Mouse (Mus musculus) neural tube, embryonic 15.5 days (tissue): Measurements from ENCODE around the gene Fgfr2. TPM values are rescaled to one million over a fixed set of nuclear protein-coding genes. Genes with fewer than 3 reads are reported as not detected.

Source experiments
- ATAC-seq: fragments of 200-750 bp; cut with Nextera tagmentation; 2 replicates; pipeline ENCODE4 v1.8.0; 2017; ENCODE audit warnings: mild to moderate bottlenecking, moderate TSS enrichment, moderate library complexity; ENCODE audit not compliant: low FRiP score
- H3K27ac ChIP-seq: fragments of 300-500 bp; sonication (generic); replicated peaks from 2 replicates; pipeline ENCODE4 v1.5.1; 2015; ENCODE audit warnings: mild to moderate bottlenecking, inconsistent platforms
- H3K27me3 ChIP-seq: fragments of 300-500 bp; sonication (generic); replicated peaks from 2 replicates; pipeline ENCODE4 v1.6.1; 2015; ENCODE audit warnings: inconsistent platforms
- H3K36me3 ChIP-seq: fragments of 300-500 bp; sonication (generic); 2 replicates; pipeline ENCODE4 v1.6.1; 2015; ENCODE audit warnings: inconsistent platforms
- H3K4me1 ChIP-seq: fragments of 300-500 bp; sonication (generic); 2 replicates; pipeline ENCODE4 v1.6.1; 2015; ENCODE audit warnings: inconsistent platforms
- H3K4me2 ChIP-seq: fragments of 300-500 bp; sonication (generic); 2 replicates; pipeline ENCODE4 v1.6.1; 2015; ENCODE audit warnings: inconsistent platforms, mild to moderate bottlenecking, moderate library complexity
- H3K4me3 ChIP-seq: fragments of 300-500 bp; sonication (generic); replicated peaks from 2 replicates; pipeline ENCODE4 v1.5.1; 2015; ENCODE audit warnings: mild to moderate bottlenecking, inconsistent platforms
- H3K9ac ChIP-seq: fragments of 300-500 bp; sonication (generic); replicated peaks from 2 replicates; pipeline ENCODE4 v1.6.1; 2015; ENCODE audit warnings: mild to moderate bottlenecking, inconsistent platforms
- H3K9me3 ChIP-seq: fragments of 300-500 bp; sonication (generic); replicated peaks from 2 replicates; pipeline ENCODE4 v1.6.1; 2016; ENCODE audit warnings: inconsistent platforms
- WGBS: fragments of 180-500 bp; shearing (Covaris S2); methylation state at CpG from one replicate; pipeline ENCODE4 v1.1.7; 2015; ENCODE audit warnings: mixed read lengths; 5-methylcytosine and 5-hydroxymethylcytosine counted together
- polyA plus RNA-seq: library from polyadenylated mRNA; unstranded; fragments of >200 nt; fragmentation: Nextera tagmentation; extraction: Ambion mirVana; gene quantifications from 2 replicates; pipeline ENCODE4 v1.2.1, GENCODE M21; 2015

The Fgfr2 gene
- polyA plus RNA-seq, 1 experiment from 2014 or later: 21.2 TPM

- Histone ChIP-seq H3K4me1 (no peaks in the 10 kb centered on the region; the same call in 1 of the 2 replicates), H3K27me3 (no peaks in the 10 kb centered on the region), H3K9me3 (no peaks in the 10 kb centered on the region), H3K9ac (no peak overlapping the region), H3K27ac (no peak overlapping the region), H3K4me3 (no peak overlapping the region), H3K4me2 (no peak overlapping the region), H3K36me3 (no peaks in the 10 kb centered on the region; the same call in 1 of the 2 replicates)
- WGBS: 88% methylated on average over 5 of the region's 5 CpGs
- no peak for ATAC-seq
These were observed 232.9 kb downstream of the Fgfr2 start for GRCm38 (mm10) chr7:132890201-132890600.

- Histone ChIP-seq H3K9ac (no peak overlapping the region), H3K4me1 (no peaks in the 10 kb centered on the region), H3K27me3 (no peaks in the 10 kb centered on the region), H3K36me3 (peaks cover 1% of the 10 kb centered on the region), H3K27ac (no peak overlapping the region), H3K4me2 (no peak overlapping the region), H3K9me3 (no peaks in the 10 kb centered on the region), H3K4me3 (no peak overlapping the region)
- ATAC-seq: no peak
- WGBS: 96% methylated on average over 8 of the region's 8 CpGs
These were observed 233.5 kb downstream of the Fgfr2 start for GRCm38 (mm10) chr7:132889691-132890090.

DNA sequence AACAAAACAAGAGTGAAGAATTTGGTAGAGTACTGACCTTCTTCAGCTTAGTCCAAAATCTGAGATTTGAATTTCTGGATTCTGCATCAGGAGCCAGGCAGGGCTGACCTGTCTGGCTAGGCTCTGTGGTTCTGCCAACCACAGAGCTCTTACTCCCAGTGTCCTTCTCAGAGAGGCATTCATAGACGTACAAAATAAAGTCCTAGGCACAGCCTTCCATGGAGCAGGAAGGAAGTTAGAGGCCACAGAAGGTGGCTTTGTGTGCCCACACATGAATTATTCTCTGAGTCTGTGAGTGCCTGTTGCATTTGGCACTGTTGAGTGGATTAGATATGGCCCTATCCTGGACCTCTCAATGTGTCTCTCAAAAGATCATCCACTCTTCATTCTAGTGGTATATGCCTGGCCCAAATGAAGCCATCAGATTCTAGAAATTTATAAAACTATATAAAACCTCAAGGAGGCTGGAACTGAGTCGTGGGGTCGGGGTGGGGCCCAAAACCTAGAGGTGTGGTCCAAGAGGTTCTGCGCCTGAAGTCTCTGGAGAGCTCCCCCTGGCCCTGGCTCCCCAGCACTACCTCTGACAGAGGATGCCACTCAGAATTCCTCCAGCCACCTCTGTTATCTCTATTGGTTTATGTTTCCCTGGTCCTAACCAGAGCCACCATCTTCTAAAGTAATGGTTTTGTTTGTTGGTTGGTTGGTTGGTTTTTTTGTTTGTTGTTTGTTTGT is 234.5 kb downstream of the Fgfr2 start:
- Histone ChIP-seq H3K4me2 (no peak overlapping the region), H3K27ac (no peak overlapping the region), H3K27me3 (no peaks in the 10 kb centered on the region), H3K4me3 (no peak overlapping the region), H3K9me3 (no peaks in the 10 kb centered on the region), H3K9ac (no peak overlapping the region), H3K36me3 (peaks cover 11% of the 10 kb centered on the region), H3K4me1 (no peaks in the 10 kb centered on the region)
- WGBS: 62% methylated on average over 4 of the region's 4 CpGs
- no peak for ATAC-seq

DNA sequence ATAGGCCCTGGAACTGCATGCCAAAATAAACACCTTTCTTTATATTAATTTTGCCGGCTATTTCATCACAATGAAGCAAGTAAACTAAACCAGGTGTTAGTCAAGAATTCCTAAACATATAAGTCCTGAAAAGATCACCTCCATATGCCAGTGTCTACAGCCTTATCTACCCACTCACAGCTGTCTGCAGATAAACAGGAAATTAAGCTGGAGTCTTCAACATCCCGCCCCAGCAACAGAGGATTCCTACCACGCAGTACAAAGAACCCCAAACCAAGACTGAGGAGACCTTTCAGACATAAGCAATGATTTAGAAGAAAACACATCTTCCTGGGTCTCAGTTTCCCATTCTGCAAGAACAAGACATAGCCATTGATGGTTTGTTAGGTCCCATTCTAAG is 235.1 kb downstream of the Fgfr2 start:
- Histone ChIP-seq H3K27ac (no peak overlapping the region), H3K9me3 (no peaks in the 10 kb centered on the region), H3K4me3 (no peak overlapping the region), H3K4me1 (no peaks in the 10 kb centered on the region), H3K9ac (no peak overlapping the region), H3K36me3 (peaks cover 18% of the 10 kb centered on the region), H3K4me2 (no peak overlapping the region), H3K27me3 (no peaks in the 10 kb centered on the region)
- ATAC-seq: no peak
- WGBS: 87% methylated on average over 3 of the region's 3 CpGs

- Histone ChIP-seq H3K9ac (no peak overlapping the region), H3K4me2 (no peak overlapping the region), H3K27me3 (no peaks in the 10 kb centered on the region), H3K27ac (no peak overlapping the region), H3K4me1 (no peaks in the 10 kb centered on the region), H3K4me3 (no peak overlapping the region), H3K36me3 (peaks cover 26% of the 10 kb centered on the region), H3K9me3 (no peaks in the 10 kb centered on the region)
- 80% methylated on average over 7 of the region's 7 CpGs for WGBS
- no peak for ATAC-seq
These were observed 235.9 kb downstream of the Fgfr2 start for GRCm38 (mm10) chr7:132887019-132887804.

DNA sequence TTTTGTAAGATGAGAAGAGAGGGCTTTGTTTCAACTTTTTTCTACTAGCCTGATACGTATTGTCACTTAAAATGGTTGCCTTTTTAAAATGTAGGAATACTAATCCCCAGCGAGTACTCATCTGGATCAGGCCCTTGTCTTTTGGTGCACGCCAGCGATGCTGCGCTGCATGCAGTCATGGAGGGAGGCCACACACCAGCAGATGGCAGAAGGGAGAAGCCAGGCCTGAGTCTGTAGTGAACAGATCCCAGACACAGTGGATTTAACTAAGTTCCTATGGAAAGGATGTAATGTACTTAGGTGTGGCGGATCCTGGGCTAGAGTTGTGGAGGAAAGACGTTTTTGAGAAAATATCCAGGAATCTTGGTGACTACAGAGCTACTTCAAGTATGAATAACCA is 239.1 kb downstream of the Fgfr2 start:
- WGBS: 94% methylated on average over 7 of the region's 7 CpGs
- Histone ChIP-seq H3K36me3 (peaks cover 54% of the 10 kb centered on the region), H3K4me3 (no peak overlapping the region)

GRCm38 (mm10) chr7:132882343-132882742 is 240.8 kb downstream of the Fgfr2 start:
- H3K27ac ChIP-seq: no peak overlapping the region
- H3K9me3 ChIP-seq: no peaks in the 10 kb centered on the region
- no peaks in the 10 kb centered on the region for H3K27me3 ChIP-seq
- H3K4me1 ChIP-seq: no peaks in the 10 kb centered on the region
- H3K9ac ChIP-seq: no peak overlapping the region
- H3K36me3 ChIP-seq: peaks cover 67% of the 10 kb centered on the region
- 75% methylated on average over 2 of the region's 2 CpGs for WGBS
- no peak for ATAC-seq
- no peak overlapping the region for H3K4me2 ChIP-seq
- no peak overlapping the region for H3K4me3 ChIP-seq

More for the DNA sequence above, 239.1 kb downstream of the Fgfr2 start:
- Histone ChIP-seq H3K4me1 (no peaks in the 10 kb centered on the region), H3K27ac (no peak overlapping the region), H3K4me2 (no peak overlapping the region), H3K9me3 (no peaks in the 10 kb centered on the region), H3K9ac (no peak overlapping the region), H3K27me3 (no peaks in the 10 kb centered on the region)
- no peak for ATAC-seq

DNA sequence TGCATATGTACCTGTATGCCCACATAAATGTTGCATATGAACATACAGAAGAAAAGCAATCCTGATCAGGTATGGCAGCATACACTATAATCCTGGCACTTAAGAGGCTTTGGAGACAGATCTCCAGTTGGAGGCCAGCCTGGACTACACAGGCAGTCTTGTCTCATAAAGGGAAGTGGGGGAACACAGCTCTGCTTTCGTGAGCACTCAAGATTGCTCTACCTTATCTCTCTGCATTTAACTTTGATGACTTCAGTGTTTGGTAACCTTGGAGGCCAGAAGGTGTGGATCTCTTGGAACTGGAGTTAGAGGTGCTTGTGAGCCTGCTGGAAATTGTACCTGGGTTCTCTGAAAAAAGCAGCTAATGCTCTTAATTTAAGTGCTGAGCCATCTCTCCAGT is 242.9 kb downstream of the Fgfr2 start:
- Histone ChIP-seq H3K27ac (no peak overlapping the region), H3K9me3 (no peaks in the 10 kb centered on the region), H3K9ac (no peak overlapping the region), H3K4me1 (no peaks in the 10 kb centered on the region), H3K4me3 (no peak overlapping the region), H3K27me3 (no peaks in the 10 kb centered on the region), H3K4me2 (no peak overlapping the region), H3K36me3 (peaks cover 88% of the 10 kb centered on the region)
- WGBS: 92% methylated on average over 1 of the region's 1 CpGs
- ATAC-seq: no peak

DNA sequence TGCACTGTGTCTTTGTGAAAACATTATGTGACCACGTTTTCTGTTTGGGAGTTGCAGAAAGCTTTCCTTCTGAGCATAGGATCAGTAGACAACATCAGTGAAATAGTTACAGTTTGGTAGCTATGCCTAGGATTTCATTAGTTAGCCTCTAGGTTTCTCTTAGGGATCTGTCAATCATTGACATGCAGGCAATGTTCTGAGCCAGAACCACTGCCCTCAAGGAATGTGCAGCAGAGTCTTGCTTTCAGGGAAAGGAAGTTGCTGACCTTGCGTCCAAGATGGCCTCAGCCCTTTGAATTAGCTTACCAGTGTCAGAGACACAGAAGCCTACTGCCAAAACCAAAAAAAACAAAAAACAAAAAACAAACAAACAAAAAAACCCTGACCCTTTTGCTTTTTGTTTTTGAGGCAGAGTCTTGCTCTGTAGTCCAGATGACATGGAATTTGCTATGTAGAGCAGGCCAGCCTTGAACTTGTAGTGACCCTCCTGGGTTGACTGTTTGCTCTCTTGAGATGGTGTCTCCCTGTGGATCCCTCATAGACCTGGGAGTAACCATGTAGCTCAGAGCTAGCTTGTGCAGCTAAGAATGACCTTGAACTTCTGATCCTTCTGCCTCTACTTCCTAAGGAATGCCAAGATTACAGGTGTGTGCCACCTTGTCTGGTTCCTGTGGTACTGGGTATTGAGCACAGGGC is 247.6 kb downstream of the Fgfr2 start:
- Histone ChIP-seq H3K27me3 (no peaks in the 10 kb centered on the region), H3K9me3 (no peaks in the 10 kb centered on the region), H3K4me1 (no peaks in the 10 kb centered on the region), H3K4me3 (no peak overlapping the region), H3K27ac (no peak overlapping the region), H3K9ac (no peak overlapping the region), H3K36me3 (peaks cover 86% of the 10 kb centered on the region), H3K4me2 (no peak overlapping the region)
- 93% methylated on average over 2 of the region's 2 CpGs for WGBS
- ATAC-seq: no peak

- no peaks in the 10 kb centered on the region for H3K27me3 ChIP-seq
- no peak overlapping the region for H3K4me3 ChIP-seq
- no peak overlapping the region for H3K4me2 ChIP-seq
- no peak overlapping the region for H3K9ac ChIP-seq
- no peak overlapping the region for H3K27ac ChIP-seq
- 90% methylated on average over 2 of the region's 2 CpGs for WGBS
- H3K9me3 ChIP-seq: no peaks in the 10 kb centered on the region
- H3K36me3 ChIP-seq: peaks cover 85% of the 10 kb centered on the region
- H3K4me1 ChIP-seq: no peaks in the 10 kb centered on the region
- ATAC-seq: no peak
These were observed 250.1 kb downstream of the Fgfr2 start for GRCm38 (mm10) chr7:132873043-132873442.

DNA sequence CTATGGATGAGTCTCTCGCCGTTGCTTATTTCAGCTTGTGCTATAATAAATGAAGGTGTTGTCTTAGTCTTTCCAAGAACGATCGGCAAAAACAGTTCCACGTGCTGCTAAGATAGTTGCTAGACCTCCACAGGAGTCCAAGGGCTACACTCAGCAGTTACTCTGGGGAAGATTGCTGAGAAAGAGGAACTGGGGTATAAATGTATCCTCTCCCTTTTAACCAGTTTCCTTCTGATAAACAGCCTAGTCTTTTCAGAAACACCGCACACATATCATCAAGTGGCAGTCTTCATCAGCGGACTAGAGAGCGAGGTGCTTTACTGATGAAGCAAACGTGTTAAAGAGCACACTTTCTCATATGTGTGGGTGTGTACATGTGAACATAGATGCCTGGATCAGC is 256.8 kb downstream of the Fgfr2 start:
- Histone ChIP-seq H3K4me3 (no peak overlapping the region), H3K27me3 (no peaks in the 10 kb centered on the region), H3K36me3 (peaks cover 51% of the 10 kb centered on the region), H3K9ac (no peak overlapping the region), H3K27ac (no peak overlapping the region), H3K4me1 (peaks cover 7% of the 10 kb centered on the region; the same call in 1 of the 2 replicates), H3K9me3 (no peaks in the 10 kb centered on the region), H3K4me2 (no peak overlapping the region)
- no peak for ATAC-seq
- whole genome bisulfite sequencing: 92% methylated on average over 9 of the region's 9 CpGs
